In the genomic region with DNA sequence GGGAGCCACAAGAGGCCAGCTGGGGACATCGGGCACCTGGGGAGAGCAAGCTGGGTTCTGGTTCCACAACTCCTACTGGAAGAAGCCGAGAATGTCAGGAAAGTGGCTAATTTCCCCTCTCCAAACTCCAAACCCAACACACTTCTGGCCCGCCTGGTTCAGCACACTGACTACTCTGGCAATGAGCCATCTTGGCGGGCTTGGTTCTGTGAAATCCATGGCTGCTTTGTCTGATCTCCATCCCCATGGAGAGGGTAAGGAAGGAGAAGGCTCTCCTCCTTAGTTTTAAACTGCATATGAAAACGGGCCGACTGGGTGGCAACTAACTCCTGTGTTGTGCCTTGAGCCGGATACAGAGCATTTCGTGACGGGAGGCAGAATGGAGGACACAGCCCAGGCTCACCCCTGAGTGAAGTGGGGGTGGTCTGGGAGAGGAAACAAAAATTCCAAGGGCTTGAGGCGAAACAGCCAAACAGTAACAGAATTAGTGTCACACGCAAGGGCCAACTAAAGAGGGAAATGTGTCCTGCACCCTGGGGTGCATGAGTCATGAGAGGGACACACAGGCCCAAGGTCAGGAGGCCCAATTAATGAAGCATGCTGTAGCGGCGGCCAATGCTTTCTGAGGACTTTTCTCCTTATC, we compare ENCODE assay signal across 10 mouse cellular contexts. TPM values are rescaled to one million over a fixed set of nuclear protein-coding genes. Genes with fewer than 3 reads are reported as not detected.
DNase-seq lines count a peak whose midpoint lies in the region; ATAC-seq lines count a peak whose summit lies in the region.
"Had no signal": no experiment of that assay in that cellular context is flagged by ENCODE, and none has a peak within 500 bp of the region (broad histone marks: within the 10 kb centered on the region; RNA-seq: fewer than 3 reads in every experiment).

No protein-coding gene starts in this region.

- no peaks in the 10 kb centered on the region for H3K27me3 ChIP-seq in kidney, embryonic 14.5 days (ENCODE audit: control insufficient read depth, insufficient read depth, low read length)
- H3K27me3 ChIP-seq in hindbrain, embryonic 16.5 days (replicated peaks; ENCODE audit: control insufficient read depth, insufficient read depth, low read length), result no peaks in the 10 kb centered on the region
- no peaks in the 10 kb centered on the region for H3K27me3 ChIP-seq in neural tube, embryonic 14.5 days (ENCODE audit: control insufficient read depth, insufficient read depth, low read length)
- H3K27me3 ChIP-seq: embryonic facial prominence, embryonic 13.5 days had no signal

- peaks cover 36% of the 10 kb centered on the region for H3K36me3 ChIP-seq in kidney, embryonic 14.5 days (ENCODE audit: control insufficient read depth, insufficient read depth, low read length)
- no peaks in the 10 kb centered on the region for H3K36me3 ChIP-seq in hindbrain, embryonic 16.5 days (ENCODE audit: control insufficient read depth, insufficient read depth, low read length)
- no peaks in the 10 kb centered on the region; the same call in 1 of the 2 replicates for H3K36me3 ChIP-seq in neural tube, embryonic 14.5 days (ENCODE audit: control insufficient read depth, insufficient read depth, low read length)

- H3K4me1 ChIP-seq in kidney, embryonic 14.5 days (ENCODE audit: control insufficient read depth, insufficient read depth, low read length), result peaks cover 10% of the 10 kb centered on the region
- H3K4me1 ChIP-seq in hindbrain, embryonic 16.5 days (ENCODE audit: control insufficient read depth, insufficient read depth, low read depth, low read length), result no peaks in the 10 kb centered on the region; the same call in 1 of the 2 replicates
- no peaks in the 10 kb centered on the region for H3K4me1 ChIP-seq in neural tube, embryonic 14.5 days (ENCODE audit: control insufficient read depth, insufficient read depth, low read length)

- H3K9me3 ChIP-seq in kidney, embryonic 14.5 days (ENCODE audit: control insufficient read depth, low read length), result no peaks in the 10 kb centered on the region
- H3K9me3 ChIP-seq in hindbrain, embryonic 16.5 days (ENCODE audit: control insufficient read depth, low read length), result no peaks in the 10 kb centered on the region
- H3K9me3 ChIP-seq in neural tube, embryonic 14.5 days (ENCODE audit: control insufficient read depth, low read length), result no peaks in the 10 kb centered on the region
- H3K9me3 ChIP-seq: embryonic facial prominence, embryonic 13.5 days had no signal

- H3K27ac ChIP-seq in kidney, embryonic 14.5 days (ENCODE audit: low read depth, low read length), result no peak overlapping the region
- H3K27ac ChIP-seq in hindbrain, embryonic 16.5 days (ENCODE audit: low read depth, low read length), result peak overlapping the region; percentile 21
- H3K27ac ChIP-seq in neural tube, embryonic 14.5 days (ENCODE audit: low read depth, low read length), result no peak overlapping the region
- H3K27ac ChIP-seq: embryonic facial prominence, embryonic 13.5 days had no signal

- H3K9ac ChIP-seq in kidney, embryonic 14.5 days (ENCODE audit: low read depth, low read length), result no peak overlapping the region
- H3K9ac ChIP-seq in hindbrain, embryonic 16.5 days (ENCODE audit: low read depth, low read length), result no peak overlapping the region
- no peak overlapping the region for H3K9ac ChIP-seq in neural tube, embryonic 14.5 days (replicated peaks; ENCODE audit: low read depth, low read length)
- H3K9ac ChIP-seq: embryonic facial prominence, embryonic 13.5 days had no signal

- H3K4me3 ChIP-seq in kidney, embryonic 14.5 days (ENCODE audit: low read length), result no peak overlapping the region
- H3K4me3 ChIP-seq in hindbrain, embryonic 16.5 days (ENCODE audit: low read length), result no peak overlapping the region
- no peak overlapping the region for H3K4me3 ChIP-seq in neural tube, embryonic 14.5 days (ENCODE audit: low read depth, low read length)
- H3K4me3 ChIP-seq: embryonic facial prominence, embryonic 13.5 days had no signal

- no peak for ATAC-seq in kidney, embryonic 14.5 days (ENCODE audit: low FRiP score, low TSS enrichment)
- ATAC-seq in hindbrain, embryonic 16.5 days, result peak; percentile 85
- ATAC-seq in neural tube, embryonic 14.5 days (ENCODE audit: low read depth), result peak; percentile 64; the same call in 1 of the 2 replicates

- peak; percentile 73 for DNase-seq in kidney, adult 11 months
- peak; percentile 34 for DNase-seq in R1 (ENCODE audit: low read depth, low spot score)
- peak; percentile 15 for DNase-seq in cerebellum, adult 9-11 months
- no peak for DNase-seq in embryo, embryonic 9.5 days (ENCODE audit: extremely low spot score)
- DNase-seq in B cell, adult 2 months, result no peak

- H3K4me2 ChIP-seq in kidney, embryonic 14.5 days (replicated peaks; ENCODE audit: low read depth, low read length), result no peak overlapping the region
- H3K4me2 ChIP-seq in hindbrain, embryonic 16.5 days (ENCODE audit: low read length), result no peak overlapping the region
- H3K4me2 ChIP-seq in neural tube, embryonic 14.5 days (ENCODE audit: low read depth, low read length), result no peak overlapping the region
- H3K4me2 ChIP-seq: embryonic facial prominence, embryonic 13.5 days had no signal

- WGBS in kidney, embryonic 14.5 days, result 84% methylated on average over 13 of the region's 13 CpGs
- WGBS in hindbrain, embryonic 16.5 days, result 54% methylated on average over 13 of the region's 13 CpGs
- 78% methylated on average over 13 of the region's 13 CpGs for WGBS in neural tube, embryonic 14.5 days

RNA-seq across cellular contexts. Expression of a gene that starts 59.6 kb away (rescaled TPM):
- polyA plus RNA-seq in kidney, embryonic 14.5 days (2014; fragmentation: Nextera tagmentation; extraction: Ambion mirVana), result 0.05 TPM in 1 of 2 replicates, not detected in the other
- 0.59 and 0.71 TPM in 2 replicates for polyA plus RNA-seq in hindbrain, embryonic 16.5 days (2015; fragmentation: Nextera tagmentation; extraction: Ambion mirVana)
- 1.0 and 1.8 TPM in 2 replicates for polyA plus RNA-seq in neural tube, embryonic 14.5 days (2014; fragmentation: Nextera tagmentation; extraction: Ambion mirVana)
- polyA plus RNA-seq: embryonic facial prominence, embryonic 13.5 days; limb, embryonic 11.5 days had no signal

Comparison
In these comparisons a context has a peak if more than half of its experiments do, and no peak if none do; other contexts are left out.
1. DNase-seq: peak in kidney, adult 11 months (single experiment), R1 (single experiment) and cerebellum, adult 9-11 months (single experiment); none in embryo, embryonic 9.5 days (single experiment) and B cell, adult 2 months (0 of 2).